Mouse (Mus musculus) forebrain, embryonic 15.5 days (tissue): ENCODE data around the gene Lce3a. TPM values are rescaled to one million over a fixed set of nuclear protein-coding genes. Genes with fewer than 3 reads are reported as not detected.

Source experiments
- ATAC-seq: fragments of 200-750 bp; cut with Nextera tagmentation; replicated peaks from 2 replicates; pipeline ENCODE4 v1.8.0; 2017; ENCODE audit warnings: mild to moderate bottlenecking, moderate TSS enrichment, moderate library complexity
- H3K27ac ChIP-seq: fragments of 300-500 bp; sonication (generic); replicated peaks from 2 replicates; pipeline ENCODE4 v1.5.1; 2015; ENCODE audit warnings: mild to moderate bottlenecking, inconsistent platforms
- H3K27me3 ChIP-seq: fragments of 300-500 bp; sonication (generic); 2 replicates; pipeline ENCODE4 v1.6.1; 2015; ENCODE audit warnings: inconsistent platforms
- H3K36me3 ChIP-seq: fragments of 300-500 bp; sonication (generic); 2 replicates; pipeline ENCODE4 v1.6.1; 2015; ENCODE audit warnings: mild to moderate bottlenecking, inconsistent platforms
- H3K4me1 ChIP-seq: fragments of 300-500 bp; sonication (generic); 2 replicates; pipeline ENCODE4 v1.6.1; 2015; ENCODE audit warnings: inconsistent platforms
- H3K4me2 ChIP-seq: fragments of 300-500 bp; sonication (generic); replicated peaks from 2 replicates; pipeline ENCODE4 v1.6.1; 2015; ENCODE audit warnings: mild to moderate bottlenecking, inconsistent platforms
- H3K4me3 ChIP-seq: fragments of 300-500 bp; sonication (generic); 2 replicates; pipeline ENCODE4 v1.5.1; 2015; ENCODE audit warnings: mild to moderate bottlenecking, inconsistent platforms
- H3K9ac ChIP-seq: fragments of 300-500 bp; sonication (generic); replicated peaks from 2 replicates; pipeline ENCODE4 v1.6.1; 2015; ENCODE audit warnings: mild to moderate bottlenecking, inconsistent platforms
- H3K9me3 ChIP-seq: fragments of 300-500 bp; sonication (generic); 2 replicates; pipeline ENCODE4 v1.6.1; 2016; ENCODE audit warnings: inconsistent platforms
- WGBS: fragments of 180-500 bp; shearing (Covaris S2); methylation state at CpG from one replicate; pipeline ENCODE4 v1.1.7; 2015; ENCODE audit warnings: mixed read lengths; 5-methylcytosine and 5-hydroxymethylcytosine counted together
- polyA plus RNA-seq: library from polyadenylated mRNA; unstranded; fragments of >200 nt; fragmentation: Nextera tagmentation; extraction: Ambion mirVana; gene quantifications from 2 replicates; pipeline ENCODE4 v1.2.1, GENCODE M21; 2015

The Lce3a gene
- not detected in 2 replicates for polyA plus RNA-seq

DNA sequence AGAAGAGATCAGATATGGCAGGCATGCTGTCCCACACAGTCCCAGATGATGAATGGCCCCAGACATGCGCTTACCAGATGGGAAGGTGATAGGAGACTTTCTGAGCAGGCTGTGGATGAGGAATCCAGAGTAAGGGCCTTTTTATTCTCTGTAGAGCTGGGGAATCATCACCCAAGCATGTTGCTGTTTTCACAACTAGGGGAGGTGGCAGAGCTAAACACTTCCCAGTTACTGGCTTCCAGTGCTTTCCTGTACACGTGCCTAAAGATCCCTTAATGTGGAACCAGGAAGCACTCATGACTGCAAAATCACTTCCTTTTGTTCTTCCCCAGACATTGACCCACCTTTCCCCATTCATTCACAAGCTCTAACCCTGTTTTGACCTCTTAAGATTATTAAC is at the start of gene Lce3a:
TSS of gene Lce3a (minus strand) at position 101 of the 400 bp plus-strand sequence.
- Histone ChIP-seq H3K36me3 (no peaks in the 10 kb centered on the region), H3K9ac (no peak within 1 kb of the TSS), H3K27ac (no peak within 1 kb of the TSS), H3K27me3 (no peaks in the 10 kb centered on the region), H3K4me1 (no peaks in the 10 kb centered on the region), H3K4me3 (no peak within 1 kb of the TSS), H3K4me2 (no peak within 1 kb of the TSS), H3K9me3 (no peaks in the 10 kb centered on the region)
- 83% methylated on average over 2 of the region's 2 CpGs for WGBS
- ATAC-seq, result no peak

GRCm38 (mm10) chr3:92966761-92967160 is 40.7 kb upstream of the Lce3a start, which contains the start of gene Lce3e:
TSS of gene Lce3e (plus strand) at chr3:92967061.
- 94% methylated on average over 2 of the region's 2 CpGs for WGBS

GRCm38 (mm10) chr3:92957090-92957489 is 31.1 kb upstream of the Lce3a start, which contains the start of gene Lce3d:
TSS of gene Lce3d (plus strand) at chr3:92957390.
- no peak for ATAC-seq
- H3K4me3 ChIP-seq, result no peak within 1 kb of the TSS
- H3K27me3 ChIP-seq, result no peaks in the 10 kb centered on the region

More at GRCm38 (mm10) chr3:92966761-92967160, 40.7 kb upstream of the Lce3a start, which contains the start of gene Lce3e:
- Histone ChIP-seq H3K27ac (no peak within 1 kb of the TSS), H3K4me2 (no peak within 1 kb of the TSS), H3K9ac (no peak within 1 kb of the TSS), H3K9me3 (no peaks in the 10 kb centered on the region), H3K27me3 (no peaks in the 10 kb centered on the region), H3K4me3 (no peak within 1 kb of the TSS), H3K4me1 (no peaks in the 10 kb centered on the region), H3K36me3 (no peaks in the 10 kb centered on the region)
- no peak for ATAC-seq

DNA sequence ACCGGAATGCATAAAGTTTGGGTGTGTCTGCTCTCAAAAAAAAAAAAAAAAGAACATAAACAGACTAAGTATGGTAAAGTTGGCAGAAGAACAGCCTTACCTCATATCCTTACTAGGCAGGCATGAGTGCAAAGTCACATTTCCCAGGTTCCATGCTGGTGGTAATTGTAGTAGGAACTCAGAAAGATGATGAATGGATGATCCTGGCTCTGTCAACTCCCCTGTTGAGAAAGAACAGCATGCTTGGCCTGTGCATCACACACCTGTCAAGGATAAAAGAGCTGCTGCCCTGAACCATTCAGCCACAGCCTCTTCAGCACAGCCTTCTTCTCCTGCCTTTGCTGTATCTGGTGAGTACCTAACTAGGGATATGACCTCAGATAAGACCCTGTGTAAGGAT is 18.2 kb upstream of the Lce3a start, which contains the start of gene Lce3c:
TSS of gene Lce3c (plus strand) at position 301 of the 400 bp plus-strand sequence.
- 88% methylated on average over 1 of the region's 1 CpGs for WGBS

More at GRCm38 (mm10) chr3:92957090-92957489, 31.1 kb upstream of the Lce3a start, which contains the start of gene Lce3d:
- Histone ChIP-seq H3K4me1 (no peaks in the 10 kb centered on the region), H3K4me2 (no peak within 1 kb of the TSS), H3K9ac (no peak within 1 kb of the TSS), H3K36me3 (no peaks in the 10 kb centered on the region), H3K9me3 (no peaks in the 10 kb centered on the region), H3K27ac (no peak within 1 kb of the TSS)
- WGBS, result 96% methylated on average over 1 of the region's 1 CpGs

DNA sequence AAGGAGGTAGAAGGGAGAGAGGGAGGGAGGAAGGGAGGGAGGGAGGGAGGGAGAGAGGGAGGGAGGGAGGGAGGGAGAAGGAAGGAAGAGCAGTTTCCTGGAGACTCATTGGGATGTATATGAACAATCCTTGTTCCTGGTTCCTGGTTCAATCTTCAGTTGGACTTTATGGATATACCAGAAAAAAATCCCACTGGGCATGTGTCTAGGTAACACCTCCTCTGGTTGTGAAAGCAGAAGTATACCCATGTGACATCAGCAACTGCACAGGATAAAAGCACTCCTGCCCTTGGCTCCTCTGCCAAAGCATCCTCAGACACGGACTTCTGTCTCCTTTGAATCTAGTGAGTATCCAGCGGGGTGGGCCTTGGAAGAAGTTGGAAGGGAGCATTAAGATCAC is 6.6 kb upstream of the Lce3a start, which contains the start of gene Lce3b:
TSS of gene Lce3b (plus strand) at position 301 of the 400 bp plus-strand sequence.
- Histone ChIP-seq H3K9ac (no peak within 1 kb of the TSS), H3K4me1 (no peaks in the 10 kb centered on the region), H3K9me3 (no peaks in the 10 kb centered on the region), H3K4me2 (no peak within 1 kb of the TSS), H3K27me3 (no peaks in the 10 kb centered on the region), H3K27ac (no peak within 1 kb of the TSS), H3K36me3 (no peaks in the 10 kb centered on the region), H3K4me3 (no peak within 1 kb of the TSS)
- WGBS, result 55% methylated on average over 2 of the region's 2 CpGs
- no peak for ATAC-seq

More for the DNA sequence above, 18.2 kb upstream of the Lce3a start, which contains the start of gene Lce3c:
- Histone ChIP-seq H3K9ac (no peak within 1 kb of the TSS), H3K4me1 (no peaks in the 10 kb centered on the region), H3K4me3 (no peak within 1 kb of the TSS), H3K27me3 (no peaks in the 10 kb centered on the region), H3K9me3 (no peaks in the 10 kb centered on the region), H3K4me2 (no peak within 1 kb of the TSS), H3K27ac (no peak within 1 kb of the TSS), H3K36me3 (no peaks in the 10 kb centered on the region)
- no peak for ATAC-seq

DNA sequence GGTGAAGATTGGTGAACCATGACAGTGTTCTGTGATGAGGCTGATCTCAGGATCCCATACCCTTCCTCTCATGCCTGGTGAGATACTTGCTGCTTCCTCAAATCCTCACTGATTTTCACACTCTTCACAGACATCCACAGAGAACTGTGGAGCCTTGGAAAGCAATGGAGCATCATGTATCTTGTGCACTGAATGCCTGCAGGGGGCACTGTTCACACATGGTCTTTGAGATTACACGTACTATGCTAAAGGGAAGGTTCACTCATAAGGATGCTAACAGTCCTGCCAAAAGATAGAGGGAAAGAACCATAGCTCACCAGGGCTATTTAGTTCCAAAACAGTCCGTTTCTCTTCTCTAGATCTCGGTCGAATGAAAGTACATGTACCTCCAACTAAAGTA is 5.7 kb downstream of the Lce3a start:
- Histone ChIP-seq H3K4me3 (no peak overlapping the region), H3K27me3 (no peaks in the 10 kb centered on the region), H3K4me2 (no peak overlapping the region), H3K36me3 (no peaks in the 10 kb centered on the region), H3K9me3 (no peaks in the 10 kb centered on the region), H3K4me1 (no peaks in the 10 kb centered on the region), H3K9ac (no peak overlapping the region), H3K27ac (no peak overlapping the region)
- WGBS, result 71% methylated on average over 4 of the region's 4 CpGs
- no peak for ATAC-seq

DNA sequence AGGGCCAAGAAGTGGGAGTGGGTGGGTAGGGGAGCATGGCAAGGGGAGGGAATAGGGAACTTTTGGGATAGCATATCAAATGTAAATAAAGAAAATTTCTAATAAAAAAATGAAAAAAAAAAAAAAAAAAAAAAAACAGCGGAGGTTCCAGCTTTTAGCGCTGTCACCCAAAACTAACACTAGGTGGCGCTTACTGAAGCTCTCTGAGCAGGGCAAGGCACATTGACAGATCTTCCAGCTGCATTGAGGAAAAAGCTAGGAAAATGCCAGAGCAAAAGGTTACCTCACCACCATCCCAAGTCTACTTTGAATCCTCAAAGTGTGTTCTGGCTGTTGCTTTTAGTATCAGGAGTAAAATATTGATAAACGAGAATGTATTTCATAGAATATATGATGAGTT is 18.5 kb downstream of the Lce3a start:
- no peak overlapping the region for H3K27ac ChIP-seq
- no peaks in the 10 kb centered on the region for H3K27me3 ChIP-seq
- H3K9ac ChIP-seq, result no peak overlapping the region
- no peaks in the 10 kb centered on the region for H3K4me1 ChIP-seq
- H3K4me2 ChIP-seq, result no peak overlapping the region
- 24% methylated on average over 4 of the region's 4 CpGs for WGBS
- no peaks in the 10 kb centered on the region for H3K36me3 ChIP-seq
- no peaks in the 10 kb centered on the region for H3K9me3 ChIP-seq
- no peak overlapping the region for H3K4me3 ChIP-seq
- no peak for ATAC-seq

GRCm38 (mm10) chr3:92905182-92905581 is 20.8 kb downstream of the Lce3a start:
- WGBS, result 50% methylated on average over 3 of the region's 3 CpGs
- Histone ChIP-seq H3K9ac (no peak overlapping the region), H3K36me3 (no peaks in the 10 kb centered on the region), H3K27me3 (no peaks in the 10 kb centered on the region), H3K4me1 (no peaks in the 10 kb centered on the region), H3K4me2 (no peak overlapping the region), H3K27ac (no peak overlapping the region), H3K4me3 (no peak overlapping the region), H3K9me3 (no peaks in the 10 kb centered on the region)
- ATAC-seq, result no peak

- 34% methylated on average over 4 of the region's 4 CpGs for WGBS
- no peak overlapping the region for H3K9ac ChIP-seq
- H3K27me3 ChIP-seq, result no peaks in the 10 kb centered on the region
- ATAC-seq, result 0 out of 2 replicates have a peak, but pooled peaks have one; percentile 38
- H3K9me3 ChIP-seq, result no peaks in the 10 kb centered on the region
- H3K27ac ChIP-seq, result no peak overlapping the region
- no peaks in the 10 kb centered on the region for H3K4me1 ChIP-seq
- H3K4me2 ChIP-seq, result no peak overlapping the region
- no peak overlapping the region for H3K4me3 ChIP-seq
- no peaks in the 10 kb centered on the region for H3K36me3 ChIP-seq
These were observed 22.4 kb downstream of the Lce3a start for GRCm38 (mm10) chr3:92903640-92904039.

GRCm38 (mm10) chr3:92902992-92903391 is 23.0 kb downstream of the Lce3a start:
- ATAC-seq, result no peak
- no peak overlapping the region for H3K4me2 ChIP-seq
- WGBS, result 34% methylated on average over 3 of the region's 3 CpGs

DNA sequence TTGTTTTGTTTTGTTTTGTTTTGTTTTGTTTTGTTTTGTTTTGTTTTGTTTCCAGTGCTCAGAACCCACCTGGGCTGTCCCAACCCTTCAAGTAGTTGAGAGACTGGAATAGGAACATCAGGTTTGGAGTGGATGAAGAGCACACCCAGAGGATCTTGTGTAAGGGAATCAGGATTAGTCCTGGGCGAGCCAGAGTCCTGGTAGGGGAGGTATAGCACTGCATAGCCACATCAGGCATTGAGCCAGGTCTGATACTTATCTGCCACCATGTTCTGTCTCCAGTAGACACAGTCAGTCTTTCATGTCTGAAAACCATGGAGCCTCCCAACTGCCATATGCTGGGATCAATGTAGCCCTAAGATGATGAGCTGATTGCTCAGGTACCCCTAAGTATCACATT is 31.5 kb downstream of the Lce3a start:
- Histone ChIP-seq H3K4me3 (no peak overlapping the region), H3K36me3 (no peaks in the 10 kb centered on the region), H3K4me2 (no peak overlapping the region), H3K27me3 (no peaks in the 10 kb centered on the region), H3K9me3 (no peaks in the 10 kb centered on the region), H3K27ac (no peak overlapping the region), H3K4me1 (no peaks in the 10 kb centered on the region), H3K9ac (no peak overlapping the region)
- ATAC-seq, result no peak
- 53% methylated on average over 1 of the region's 1 CpGs for WGBS

More at GRCm38 (mm10) chr3:92902992-92903391, 23.0 kb downstream of the Lce3a start:
- H3K27ac ChIP-seq, result no peak overlapping the region
- H3K9me3 ChIP-seq, result no peaks in the 10 kb centered on the region
- no peaks in the 10 kb centered on the region for H3K36me3 ChIP-seq
- H3K27me3 ChIP-seq, result no peaks in the 10 kb centered on the region
- H3K4me3 ChIP-seq, result no peak overlapping the region
- H3K4me1 ChIP-seq, result no peaks in the 10 kb centered on the region
- H3K9ac ChIP-seq, result no peak overlapping the region

GRCm38 (mm10) chr3:92894063-92894462 is 32.0 kb downstream of the Lce3a start:
- H3K9ac ChIP-seq, result no peak overlapping the region
- ATAC-seq, result no peak
- no peaks in the 10 kb centered on the region for H3K27me3 ChIP-seq
- H3K27ac ChIP-seq, result no peak overlapping the region
- H3K4me2 ChIP-seq, result no peak overlapping the region
- H3K9me3 ChIP-seq, result no peaks in the 10 kb centered on the region
- H3K4me3 ChIP-seq, result no peak overlapping the region
- H3K4me1 ChIP-seq, result no peaks in the 10 kb centered on the region
- 58% methylated on average over 3 of the region's 3 CpGs for WGBS
- no peaks in the 10 kb centered on the region for H3K36me3 ChIP-seq
